Mouse (Mus musculus): ENCODE measurements around the gene Selenof.

DNA sequence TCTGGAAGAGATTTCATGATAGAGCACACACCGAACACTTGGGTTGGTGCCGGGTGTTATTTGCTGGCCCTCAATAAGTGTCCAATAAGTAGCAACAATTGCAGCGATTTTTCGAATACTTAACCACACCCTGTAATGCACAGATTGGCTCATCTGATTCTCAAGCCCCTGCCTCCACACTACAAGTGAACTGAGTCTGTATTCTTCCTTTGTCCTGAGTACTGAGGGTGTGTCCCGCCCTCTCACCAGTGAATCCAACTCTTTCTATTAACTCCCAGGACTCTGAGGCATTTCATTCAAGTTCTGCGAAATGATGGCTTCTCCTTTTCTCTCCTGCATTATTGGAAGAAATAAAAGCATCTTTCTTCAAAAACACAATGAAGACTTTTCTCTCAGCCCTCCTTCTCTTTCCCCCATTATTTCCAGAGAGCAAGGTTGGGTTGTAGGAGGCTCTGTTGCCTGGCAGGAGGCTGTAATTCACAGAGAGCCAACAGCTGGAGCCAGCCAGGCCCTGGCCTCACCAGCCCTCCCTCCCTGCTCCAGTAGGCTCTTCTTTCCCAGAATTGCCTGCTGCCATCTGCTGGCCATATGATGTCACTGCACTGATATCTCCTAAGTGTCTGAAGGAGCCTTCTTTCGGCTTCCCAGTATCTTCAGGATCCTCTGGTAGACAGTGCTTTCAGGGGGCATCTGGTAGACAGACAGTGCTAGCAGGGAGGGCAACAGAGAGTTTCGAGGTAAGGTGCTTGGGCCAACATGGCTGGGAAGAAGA, 46.7 kb downstream of the Selenof start:
- TF ChIP-seq EP300 (IDR thresholded peaks at IDR 0.05; ENCODE audit: low read depth in 1 of 2, low read length in 2 of 2) (no peak), POLR2A (IDR thresholded peaks at IDR 0.05; ENCODE audit: control insufficient read depth in 1 of 2, insufficient read depth in 1 of 2, low read depth in 1 of 2, low read length in 2 of 2, poor library complexity in 1 of 2) (no peak), GATA1 (IDR thresholded peaks at IDR 0.05; ENCODE audit: low read depth, low read length) (0 out of 2 replicates have a peak, but pooled peaks have one; percentile 12), CTCF (IDR thresholded peaks at IDR 0.05 in 2 of 3, conservative IDR thresholded peaks at IDR 0.05 in 1 of 3; ENCODE audit: control insufficient read depth in 1 of 3, insufficient read depth in 1 of 3, low read depth in 2 of 3, low read length in 3 of 3, poor library complexity in 1 of 3, severe bottlenecking in 1 of 3) (peak; percentile 86 to 90 (median 89)), TBP (IDR thresholded peaks at IDR 0.05; ENCODE audit: low read depth, low read length) (no peak), MAZ (IDR thresholded peaks at IDR 0.05; ENCODE audit: low read depth, low read length) (no peak), ZNF384 (IDR thresholded peaks at IDR 0.05; ENCODE audit: low read depth, low read length) (no peak), MYC (IDR thresholded peaks at IDR 0.05; ENCODE audit: low read depth, low read length) (no peak), MAFK (IDR thresholded peaks at IDR 0.05; ENCODE audit: borderline replicate concordance, low read depth, low read length) (no peak), MXI1 (IDR thresholded peaks at IDR 0.05; ENCODE audit: low read depth, low read length) (no peak), MYB (IDR thresholded peaks at IDR 0.05; ENCODE audit: low read depth, low read length) (no peak), SIN3A (IDR thresholded peaks at IDR 0.05; ENCODE audit: low read length) (no peak), SMC3 (IDR thresholded peaks at IDR 0.05; ENCODE audit: low read depth, low read length) (peak; percentile 92), CHD1 (IDR thresholded peaks at IDR 0.05; ENCODE audit: low read depth, low read length) (no peak)

Data from MEL (cell line).